Mouse (Mus musculus) gastrocnemius, postnatal 14 days (tissue): ENCODE data around the gene Slit3. TPM values are rescaled to one million over a fixed set of nuclear protein-coding genes. Genes with fewer than 3 reads are reported as not detected.

ENCODE experiments used
- DNase-seq: peaks from one replicate; pipeline ENCODE4 v3.0.0; 2021; ENCODE audit warnings: mixed read lengths
- intact Hi-C: fragments of 180-260 bp; cut with DNase I; formaldehyde crosslinking; loops from one replicate; pipeline ENCODE4 v1.15.1; 2025; ENCODE audit warnings: low total_unique reads
- total RNA-seq, 2 experiments: library from RNA; stranded (reverse); gene quantifications; 2 replicates each; pipeline ENCODE4 v1.2.3; 2021

The Slit3 gene
- total RNA-seq, 2 experiments from 2014 or later: 11.0 to 12.1 TPM

- DNase-seq: no peak
- intact Hi-C loops: no loop called here
Measured at GRCm38 (mm10) chr11:35326346-35326745, 205.3 kb downstream of the Slit3 start.

DNA sequence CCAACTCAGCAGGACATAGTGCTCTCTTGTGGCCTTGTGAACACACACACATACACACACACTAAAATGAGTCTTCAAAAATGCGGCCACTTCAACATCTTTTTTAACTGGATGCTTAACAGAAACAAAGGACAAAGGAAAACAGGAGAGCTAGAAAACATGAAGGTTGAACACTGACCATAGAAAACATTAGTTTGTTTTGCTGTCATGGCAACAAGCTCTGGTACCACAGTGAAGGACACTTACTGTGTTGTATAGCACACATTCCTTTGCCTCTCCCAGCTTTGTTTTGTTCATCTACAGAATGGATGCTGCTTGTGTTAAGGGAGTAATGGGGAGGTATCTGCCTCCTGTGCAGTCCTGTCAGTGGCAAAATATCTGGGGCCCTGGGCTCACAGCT lies 206.9 kb downstream of the Slit3 start:
- intact Hi-C loops: no loop called here
- no peak for DNase-seq

GRCm38 (mm10) chr11:35331476-35331875 lies 210.5 kb downstream of the Slit3 start:
- intact Hi-C loops: no loop called here
- DNase-seq: no peak

DNA sequence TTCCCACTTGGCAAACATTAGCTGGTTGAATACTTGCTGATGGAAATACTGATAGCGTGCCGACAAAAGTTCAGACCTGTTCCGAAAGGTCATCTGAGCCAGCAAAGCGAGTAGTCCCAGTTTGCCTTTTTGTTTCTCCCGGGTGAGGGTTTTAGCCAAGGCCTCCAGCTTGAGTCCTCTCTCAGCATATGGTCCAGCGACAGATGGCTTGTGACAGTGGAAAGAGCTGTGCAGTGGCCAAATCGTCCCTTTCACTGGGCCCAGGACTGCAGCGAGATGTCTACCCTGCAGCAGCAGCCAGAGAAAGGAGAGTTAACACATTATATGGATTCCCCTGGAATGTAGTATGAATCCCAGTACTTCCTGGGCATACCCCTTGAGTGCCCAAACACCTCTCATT lies 215.5 kb downstream of the Slit3 start:
- intact Hi-C loops: no loop called here
- no peak for DNase-seq

GRCm38 (mm10) chr11:35337493-35337892 lies 216.5 kb downstream of the Slit3 start:
- DNase-seq: peak; percentile 29
- intact Hi-C loops: no loop called here

GRCm38 (mm10) chr11:35337927-35338819 lies 217.1 kb downstream of the Slit3 start:
- intact Hi-C loops: no loop called here
- no peak for DNase-seq

DNA sequence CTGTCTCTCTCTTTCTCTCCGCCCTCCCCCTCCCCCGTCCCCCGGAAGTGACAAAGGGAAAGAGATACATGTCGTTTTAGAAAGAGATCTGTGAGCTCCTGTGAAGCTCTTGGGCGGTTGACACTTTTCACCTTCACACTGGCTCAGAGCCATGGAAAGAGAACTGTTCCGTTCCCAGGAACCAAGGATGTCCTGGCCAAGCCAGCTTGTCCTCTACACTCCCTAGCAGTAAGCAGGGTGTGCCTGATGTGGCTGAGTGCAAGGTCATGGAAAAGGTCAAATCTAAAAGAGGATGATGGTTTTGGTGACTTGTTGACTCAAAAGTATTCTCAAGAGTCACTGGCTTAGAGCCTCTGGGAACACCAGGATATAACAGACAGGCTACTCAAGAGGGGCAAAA lies 219.7 kb downstream of the Slit3 start:
- no peak for DNase-seq
- intact Hi-C loops: no loop called here

- no peak for DNase-seq
- intact Hi-C loops: no loop called here
Measured at GRCm38 (mm10) chr11:35342486-35342885, 221.5 kb downstream of the Slit3 start.

DNA sequence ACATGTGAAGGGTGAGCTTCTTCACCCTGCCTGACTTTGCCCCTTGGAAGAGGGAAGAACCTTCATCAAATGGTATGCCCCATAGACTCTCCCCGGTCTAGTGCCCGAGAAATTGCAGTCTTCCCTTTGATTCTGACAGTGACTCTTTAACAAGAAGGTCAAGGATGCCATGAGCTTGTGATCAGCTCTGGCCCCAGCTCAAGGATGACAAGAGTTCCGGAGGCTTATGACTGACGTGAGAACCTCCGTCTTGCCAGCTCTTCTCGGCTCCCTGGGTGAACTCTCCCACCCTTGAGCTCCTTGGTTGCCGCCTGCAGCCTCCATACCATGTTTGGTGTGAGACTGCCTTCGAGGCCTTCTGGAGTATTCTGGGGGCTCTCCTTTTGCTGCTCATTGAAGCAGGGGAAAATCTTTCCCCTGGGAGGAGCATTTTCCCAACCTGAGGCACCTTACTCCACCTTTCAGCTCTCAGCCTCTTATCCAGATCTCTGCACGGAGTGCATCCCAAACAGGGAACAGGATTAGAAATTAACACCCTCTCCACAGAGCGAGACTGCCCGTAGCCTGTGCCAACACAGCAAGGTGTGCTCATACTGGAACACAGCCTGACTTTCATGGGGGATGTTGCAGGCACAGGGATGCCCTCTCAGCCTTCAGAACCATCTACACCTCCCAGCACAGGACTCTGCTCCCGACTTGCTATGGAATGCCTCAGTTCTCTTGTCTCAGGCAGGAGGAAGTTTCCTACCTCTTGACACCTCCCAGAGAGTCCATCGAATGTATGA lies 224.9 kb downstream of the Slit3 start:
- intact Hi-C loops: no loop called here

GRCm38 (mm10) chr11:35348099-35348498 lies 227.1 kb downstream of the Slit3 start:
- DNase-seq: no peak
- intact Hi-C loops: no loop called here

More for the DNA sequence above, 224.9 kb downstream of the Slit3 start:
- no peak for DNase-seq

GRCm38 (mm10) chr11:35350968-35351367 lies 229.9 kb downstream of the Slit3 start:
- intact Hi-C loops: no loop called here

GRCm38 (mm10) chr11:35351376-35351775 lies 230.4 kb downstream of the Slit3 start:
- intact Hi-C loops: no loop called here
- DNase-seq: no peak

More at GRCm38 (mm10) chr11:35350968-35351367, 229.9 kb downstream of the Slit3 start:
- no peak for DNase-seq

- DNase-seq: no peak
- intact Hi-C loops: no loop called here
Measured at GRCm38 (mm10) chr11:35355811-35356210, 234.8 kb downstream of the Slit3 start.

DNA sequence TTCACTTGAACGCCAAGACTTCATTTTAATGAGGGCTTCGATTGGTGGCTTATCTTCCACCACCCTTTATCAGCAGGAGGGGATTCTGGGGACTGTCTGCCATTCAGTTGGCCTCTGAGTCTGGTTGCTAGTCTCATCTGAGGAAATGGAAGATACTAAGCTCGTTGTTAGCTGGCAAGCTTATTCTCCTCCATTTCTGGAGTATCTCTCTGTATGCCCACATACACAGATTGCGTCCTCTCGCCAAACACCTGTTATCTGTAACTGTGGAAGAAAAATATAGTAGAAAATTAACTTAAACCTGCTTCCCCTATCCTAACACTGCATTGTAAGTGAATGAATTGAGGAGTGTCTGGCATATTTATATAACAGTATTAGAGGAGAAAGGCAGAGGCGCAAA lies 240.0 kb downstream of the Slit3 start:
- no peak for DNase-seq
- intact Hi-C loops: no loop called here

DNA sequence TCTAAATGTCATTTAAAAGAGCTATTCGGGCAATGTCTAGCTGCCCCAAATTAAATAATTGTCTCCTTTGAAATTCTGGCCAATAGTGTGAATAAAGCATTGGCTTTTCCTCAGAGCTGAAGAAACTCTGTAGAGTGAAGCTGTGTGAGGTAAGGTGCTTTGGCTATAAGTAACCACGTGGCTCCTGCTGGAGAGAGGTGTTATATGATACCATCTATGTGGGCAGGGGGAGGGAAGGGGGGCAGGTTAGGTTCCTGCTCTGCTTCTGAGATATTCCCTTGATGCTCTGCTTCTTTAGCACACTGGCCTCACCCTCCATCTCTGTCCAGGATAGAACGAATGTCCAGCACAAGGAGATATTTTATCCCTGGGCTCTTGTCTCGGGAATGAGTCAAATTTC lies 242.0 kb downstream of the Slit3 start:
- no peak for DNase-seq
- intact Hi-C loops: no loop called here

- intact Hi-C loops: no loop called here
Measured at GRCm38 (mm10) chr11:35364469-35364868, 243.4 kb downstream of the Slit3 start.

DNA sequence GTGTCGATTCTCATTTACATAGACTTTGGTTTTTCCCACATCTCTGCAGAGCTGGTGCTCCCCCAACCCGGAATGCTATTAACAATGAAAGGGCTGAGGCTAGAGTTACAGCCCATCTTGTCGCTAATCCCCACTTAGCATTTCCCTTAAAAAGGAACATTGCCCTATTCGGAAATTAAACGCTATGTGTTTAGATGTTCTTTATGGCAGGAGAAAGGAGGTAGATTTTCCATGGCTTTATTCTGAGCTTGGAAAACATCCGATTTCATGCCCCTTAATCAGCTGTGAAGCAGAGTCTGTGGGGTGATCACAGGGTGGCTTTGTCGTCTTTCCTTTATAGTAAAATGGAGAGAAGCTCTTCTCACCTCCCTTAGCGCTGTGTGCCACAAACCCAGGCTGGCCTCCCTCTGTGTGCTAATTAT lies 244.5 kb downstream of the Slit3 start:
- no peak for DNase-seq
- intact Hi-C loops: no loop called here

More at GRCm38 (mm10) chr11:35364469-35364868, 243.4 kb downstream of the Slit3 start:
- no peak for DNase-seq

DNA sequence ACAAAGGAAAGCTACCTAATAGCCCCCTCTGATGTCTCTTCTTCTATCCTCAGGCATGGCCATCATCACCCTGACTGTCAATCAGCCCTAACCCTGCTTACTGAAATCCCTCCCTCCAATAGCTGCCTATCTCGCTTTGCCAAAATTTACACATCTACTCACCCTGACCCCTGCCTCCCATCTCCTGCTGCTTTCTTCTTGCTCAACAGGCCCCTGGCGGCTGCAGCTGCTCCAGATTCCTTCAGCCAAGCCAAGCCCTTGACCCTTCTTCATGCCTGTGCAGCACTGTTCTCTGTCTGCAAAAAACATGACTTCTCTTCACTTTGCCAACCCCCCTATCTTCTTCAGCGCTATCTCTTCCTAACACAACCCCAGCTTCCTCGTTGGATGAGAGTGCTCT lies 245.6 kb downstream of the Slit3 start:
- intact Hi-C loops: no loop called here
- DNase-seq: no peak

DNA sequence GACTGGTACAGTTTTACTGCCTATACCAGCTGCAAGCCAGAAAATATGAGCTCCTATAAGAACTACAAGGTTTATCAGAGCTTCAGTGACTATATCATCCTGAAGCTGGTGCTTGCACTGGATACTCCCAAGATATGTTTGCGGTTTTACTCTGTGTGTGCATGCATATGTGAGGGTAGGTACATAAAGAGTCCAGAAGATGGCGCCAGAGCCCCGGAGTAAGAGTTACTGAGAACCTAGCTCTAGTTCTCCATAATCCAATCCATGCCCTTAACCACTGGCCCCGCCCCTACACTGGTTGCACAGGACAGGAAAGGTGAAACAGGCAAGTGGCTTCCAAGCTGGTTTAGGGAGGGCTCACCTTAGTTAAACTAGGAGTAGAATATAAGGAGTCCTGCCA lies 246.2 kb downstream of the Slit3 start:
- intact Hi-C loops: no loop called here
- DNase-seq: no peak

- no peak for DNase-seq
- intact Hi-C loops: no loop called here
Measured at GRCm38 (mm10) chr11:35369964-35370363, 248.9 kb downstream of the Slit3 start.

DNA sequence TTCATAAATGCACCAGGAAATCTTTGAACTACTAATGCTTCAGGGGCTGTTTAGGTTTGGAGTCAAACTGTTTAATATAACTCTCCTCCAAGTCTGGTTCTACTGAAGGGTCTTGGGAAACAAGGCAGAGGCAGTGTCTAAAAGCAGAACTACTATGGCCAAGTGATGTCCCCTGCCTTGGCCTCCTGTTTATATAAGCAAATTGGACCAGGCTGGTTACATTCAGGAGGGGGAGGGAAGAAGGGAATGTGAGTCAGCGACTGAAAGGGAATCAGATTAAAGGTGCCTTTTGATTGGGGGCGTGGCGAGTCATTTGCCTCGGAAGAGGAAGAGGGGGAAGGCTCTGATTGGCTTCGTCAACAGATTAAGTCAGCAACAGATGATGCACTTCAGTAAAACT lies 249.7 kb downstream of the Slit3 start:
- DNase-seq: no peak
- intact Hi-C loops: no loop called here
